Comparison of ENCODE assay signal across 10 mouse cellular contexts in genomic region chr4:105474765-105475560, GRCm38 (mm10).
DNase-seq lines count a peak whose midpoint lies in the region; ATAC-seq and TF ChIP-seq lines count a peak whose summit lies in the region.
"Had no signal": no experiment of that assay in that cellular context is flagged by ENCODE, and none has a peak within 500 bp of the region (broad histone marks: within the 10 kb centered on the region; RNA-seq: fewer than 3 reads in every experiment).

No protein-coding gene starts in this region.

- peak; percentile 79 for ATAC-seq in embryonic facial prominence, embryonic 11.5 days (replicated peaks; ENCODE audit: insufficient number of reproducible peaks, low FRiP score, low TSS enrichment, low read depth)
- ATAC-seq in kidney, embryonic 16.5 days (ENCODE audit: low FRiP score, low TSS enrichment), result peak; percentile 93
- ATAC-seq: Patski had no signal

- H3K9me3 ChIP-seq in embryonic facial prominence, embryonic 11.5 days (replicated peaks; ENCODE audit: control insufficient read depth, low read length), result no peaks in the 10 kb centered on the region
- no peaks in the 10 kb centered on the region for H3K9me3 ChIP-seq in kidney, embryonic 16.5 days (ENCODE audit: low read length)
- no peaks in the 10 kb centered on the region for H3K9me3 ChIP-seq in limb, embryonic 10.5 days (replicated peaks)
- H3K9me3 ChIP-seq: heart, embryonic 13.5 days had no signal

- TF ChIP-seq CTCF in heart, adult 2 months (IDR thresholded peaks at IDR 0.05), result no peak

- no peaks in the 10 kb centered on the region for H3K79me2 ChIP-seq in heart, adult 2 months (replicated peaks; ENCODE audit: control insufficient read depth, insufficient read depth, low read length)

- no peaks in the 10 kb centered on the region for H3K4me1 ChIP-seq in embryonic facial prominence, embryonic 11.5 days (ENCODE audit: control insufficient read depth, insufficient read depth, low read length)
- peaks cover 19% of the 10 kb centered on the region for H3K4me1 ChIP-seq in kidney, embryonic 16.5 days (ENCODE audit: insufficient read depth, low read length)
- peaks cover 22% of the 10 kb centered on the region for H3K4me1 ChIP-seq in limb, embryonic 10.5 days
- H3K4me1 ChIP-seq in heart, adult 2 months (ENCODE audit: control insufficient read depth, insufficient read depth, low read length), result no peaks in the 10 kb centered on the region

- intact Hi-C loops in heart, adult 2 months (cut with DNase I), result no loop called here
- intact Hi-C loops in heart, postnatal 36 days (cut with DNase I), result no loop called here

- no peak overlapping the region for H3K4me2 ChIP-seq in embryonic facial prominence, embryonic 11.5 days (ENCODE audit: low read depth, low read length)
- H3K4me2 ChIP-seq in kidney, embryonic 16.5 days (replicated peaks; ENCODE audit: low read depth, low read length), result no peak overlapping the region
- H3K4me2 ChIP-seq: heart, embryonic 13.5 days had no signal

- H3K36me3 ChIP-seq in embryonic facial prominence, embryonic 11.5 days (replicated peaks; ENCODE audit: control insufficient read depth, insufficient read depth, low read depth, low read length), result no peaks in the 10 kb centered on the region
- no peaks in the 10 kb centered on the region for H3K36me3 ChIP-seq in kidney, embryonic 16.5 days (ENCODE audit: insufficient read depth, low read length)
- no peaks in the 10 kb centered on the region for H3K36me3 ChIP-seq in limb, embryonic 10.5 days
- H3K36me3 ChIP-seq in heart, adult 2 months (ENCODE audit: control insufficient read depth, insufficient read depth, low read length), result no peaks in the 10 kb centered on the region
- H3K36me3 ChIP-seq: heart, embryonic 13.5 days had no signal

- no peak for TF ChIP-seq POLR2A in heart, adult 2 months (IDR thresholded peaks at IDR 0.05; ENCODE audit: insufficient read depth, low read depth, low read length)

- no peak overlapping the region for H3K9ac ChIP-seq in embryonic facial prominence, embryonic 11.5 days (replicated peaks; ENCODE audit: low read length)
- H3K9ac ChIP-seq in kidney, embryonic 16.5 days (replicated peaks; ENCODE audit: low read length), result no peak overlapping the region
- no peak overlapping the region for H3K9ac ChIP-seq in heart, adult 2 months (ENCODE audit: low read depth, low read length)
- H3K9ac ChIP-seq: heart, embryonic 13.5 days had no signal

- DNase-seq in brain, adult 2 months (ENCODE audit: low read depth, low spot score), result peak; percentile 65
- peak; percentile 73 for DNase-seq in embryonic facial prominence, embryonic 11.5 days (ENCODE audit: low spot score)
- DNase-seq in limb, embryonic 10.5 days (ENCODE audit: low spot score), result no peak
- DNase-seq in right cerebral cortex, postnatal 14 days, result peak; percentile 14
- no peak for DNase-seq in heart, adult 2 months
- DNase-seq in lung, adult 18-20 months, result no peak
- no peak for DNase-seq in heart, postnatal 36 days

- H3K4me3 ChIP-seq in embryonic facial prominence, embryonic 11.5 days (ENCODE audit: low read depth, low read length), result no peak overlapping the region
- H3K4me3 ChIP-seq in kidney, embryonic 16.5 days (ENCODE audit: low read length), result no peak overlapping the region
- no peak overlapping the region for H3K4me3 ChIP-seq in limb, embryonic 10.5 days
- no peak overlapping the region for H3K4me3 ChIP-seq in heart, adult 2 months
- H3K4me3 ChIP-seq: heart, embryonic 13.5 days had no signal

- no peaks in the 10 kb centered on the region for H3K27me3 ChIP-seq in embryonic facial prominence, embryonic 11.5 days (ENCODE audit: control insufficient read depth, insufficient read depth, low read length)
- no peaks in the 10 kb centered on the region for H3K27me3 ChIP-seq in kidney, embryonic 16.5 days (ENCODE audit: insufficient read depth, low read length)
- H3K27me3 ChIP-seq in limb, embryonic 10.5 days (ENCODE audit: low read depth, poor library complexity, severe bottlenecking), result peaks cover 20% of the 10 kb centered on the region
- no peaks in the 10 kb centered on the region for H3K27me3 ChIP-seq in heart, adult 2 months (ENCODE audit: control insufficient read depth, insufficient read depth, low read length)
- H3K27me3 ChIP-seq: Patski had no signal

- no peak for TF ChIP-seq EP300 in heart, adult 2 months (IDR thresholded peaks at IDR 0.05; ENCODE audit: insufficient read depth, low read depth, low read length)

- 33% methylated on average over 11 of the region's 11 CpGs for WGBS in embryonic facial prominence, embryonic 11.5 days
- 22% methylated on average over 11 of the region's 11 CpGs for WGBS in kidney, embryonic 16.5 days
- 44% methylated on average over 11 of the region's 11 CpGs for WGBS in limb, embryonic 10.5 days
- WGBS in heart, adult 2 months, result 58% methylated on average over 11 of the region's 11 CpGs

- no peak overlapping the region for H3K27ac ChIP-seq in embryonic facial prominence, embryonic 11.5 days (replicated peaks; ENCODE audit: low read depth, low read length)
- H3K27ac ChIP-seq in kidney, embryonic 16.5 days (ENCODE audit: low read length), result peak overlapping the region; percentile 70; the same call in 1 of the 2 replicates
- peak overlapping the region; percentile 50; the same call in 1 of the 2 replicates for H3K27ac ChIP-seq in limb, embryonic 10.5 days
- H3K27ac ChIP-seq in heart, adult 2 months, result no peak overlapping the region
- H3K27ac ChIP-seq: heart, embryonic 13.5 days had no signal

Comparison
In these comparisons a context has a peak if more than half of its experiments do, and no peak if none do; other contexts are left out.
1. DNase-seq: peak in brain, adult 2 months (single experiment), embryonic facial prominence, embryonic 11.5 days (single experiment) and right cerebral cortex, postnatal 14 days (single experiment); none in limb, embryonic 10.5 days (single experiment), heart, adult 2 months (0 of 2), lung, adult 18-20 months (0 of 2) and heart, postnatal 36 days (0 of 2).
2. H3K27ac ChIP-seq: peak in kidney, embryonic 16.5 days (single experiment) and limb, embryonic 10.5 days (single experiment); none in embryonic facial prominence, embryonic 11.5 days (single experiment) and heart, adult 2 months (single experiment).